Mouse (Mus musculus) mouse embryonic stem cell (cell line): ENCODE data around the gene Zscan2.
"Not testable (repeated sequence)": the region's sequence is repeated elsewhere in the genome, so short reads cannot be mapped to it uniquely, and the experiment has no call there.

Experiments used
- in situ Hi-C, 2 experiments: fragments of 300-500 bp; cut with MboI; formaldehyde crosslinking; loops; 1 replicate in 1 of 2; 3 replicates in 1 of 2; pipeline ENCODE4 v1.14.3; 2019 to 2020; ENCODE audit warnings: low sequenced_read_pairs in 2 of 2, low pct_unique_long_range_greater_than_20kb in 1 of 2, mixed read lengths in 1 of 2; ENCODE audit not compliant: unreplicated experiment in 1 of 2

Zscan2 gene

GRCm38 (mm10) chr7:80860729-80861274, at the start of gene Zscan2:
Gene Zscan2, plus strand, starts transcription at chr7:80860920.
- in situ Hi-C loops = loop anchor here in 1 of 2 experiments (25.0 kb wide), 1 partner anchor 474 kb away; the partner anchor contains the start of gene Fes

- in situ Hi-C loops = no loop called here
Observed at GRCm38 (mm10) chr7:80813397-80813796, 47.3 kb upstream of the Zscan2 start.

GRCm38 (mm10) chr7:80816641-80817040, 44.1 kb upstream of the Zscan2 start:
- in situ Hi-C loops = no loop called here

GRCm38 (mm10) chr7:80820838-80821237, 39.9 kb upstream of the Zscan2 start:
- in situ Hi-C loops = no loop called here

- in situ Hi-C loops = no loop called here
Observed at GRCm38 (mm10) chr7:80823267-80823666, 37.5 kb upstream of the Zscan2 start.

- in situ Hi-C loops = no loop called here
Observed at GRCm38 (mm10) chr7:80823875-80824682, 36.6 kb upstream of the Zscan2 start.

GRCm38 (mm10) chr7:80825843-80826403, 34.8 kb upstream of the Zscan2 start, which contains the start of gene Iqgap1:
Gene Iqgap1, minus strand, starts transcription at chr7:80825974.
- in situ Hi-C loops = no loop called here

GRCm38 (mm10) chr7:80828146-80828860, 32.4 kb upstream of the Zscan2 start:
- in situ Hi-C loops = no loop called here

GRCm38 (mm10) chr7:80830193-80830803, 30.4 kb upstream of the Zscan2 start:
- in situ Hi-C loops = no loop called here

GRCm38 (mm10) chr7:80832191-80832590, 28.5 kb upstream of the Zscan2 start:
- in situ Hi-C loops = no loop called here

- in situ Hi-C loops = not testable (repeated sequence)
Observed at GRCm38 (mm10) chr7:80832996-80833650, 27.6 kb upstream of the Zscan2 start.

- in situ Hi-C loops = no loop called here
Observed at GRCm38 (mm10) chr7:80833651-80834532, 26.8 kb upstream of the Zscan2 start.

GRCm38 (mm10) chr7:80835984-80836652, 24.6 kb upstream of the Zscan2 start:
- in situ Hi-C loops = no loop called here

GRCm38 (mm10) chr7:80837736-80838135, 23.0 kb upstream of the Zscan2 start:
- in situ Hi-C loops = no loop called here

GRCm38 (mm10) chr7:80838247-80838646, 22.5 kb upstream of the Zscan2 start:
- in situ Hi-C loops = no loop called here

GRCm38 (mm10) chr7:80839755-80840154, 21.0 kb upstream of the Zscan2 start:
- in situ Hi-C loops = no loop called here

GRCm38 (mm10) chr7:80840241-80840640, 20.5 kb upstream of the Zscan2 start:
- in situ Hi-C loops = no loop called here
